Comparison of ENCODE assay signal across 12 mouse cellular contexts in the genomic region with DNA sequence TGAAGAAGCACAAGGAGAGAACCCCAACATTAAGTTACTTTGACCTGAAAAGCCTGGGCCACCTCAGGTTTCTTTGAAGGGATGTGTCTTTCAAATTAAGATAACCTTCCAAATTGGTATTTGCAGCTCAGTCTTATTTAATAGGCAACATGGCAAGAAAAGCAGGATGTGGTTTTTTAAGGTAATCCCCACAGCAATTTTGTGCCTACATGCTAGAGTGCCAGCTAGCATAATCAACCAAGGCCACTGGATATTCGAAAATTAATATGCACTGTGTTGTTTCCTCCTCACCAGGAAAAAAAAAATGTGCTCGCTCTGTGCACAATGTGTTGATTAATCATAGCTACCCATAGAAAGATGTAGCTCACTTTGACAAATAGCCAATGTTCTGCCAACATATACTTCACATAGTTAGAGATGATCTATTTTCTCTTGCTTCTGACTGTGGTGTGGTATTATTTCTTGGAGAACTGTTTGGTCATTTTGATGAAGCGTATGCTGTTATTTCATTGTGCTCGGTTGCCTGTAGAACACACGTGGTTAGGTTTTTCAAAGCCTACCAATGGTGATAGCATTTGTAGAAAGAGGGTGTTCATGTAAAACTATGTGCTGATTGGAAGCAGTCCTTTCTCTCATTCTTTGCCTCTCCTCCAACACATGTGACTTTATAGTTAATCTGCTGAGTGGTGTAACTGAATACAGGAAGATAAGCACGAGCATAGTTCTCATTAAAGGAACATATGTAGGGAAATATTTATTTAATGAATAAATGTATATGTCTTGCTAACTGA.
DNase-seq lines count a peak whose midpoint lies in the region; ATAC-seq and TF ChIP-seq lines count a peak whose summit lies in the region.
"Had no signal": no experiment of that assay in that cellular context is flagged by ENCODE, and none has a peak within 500 bp of the region (broad histone marks: within the 10 kb centered on the region; RNA-seq: fewer than 3 reads in every experiment).

No protein-coding gene starts in this region.

- H3K27ac ChIP-seq in heart, embryonic 13.5 days (replicated peaks) = peak overlapping the region; percentile 94
- no peak overlapping the region; the same call in 1 of the 2 replicates for H3K27ac ChIP-seq in forebrain, embryonic 15.5 days (replicated peaks)
- H3K27ac ChIP-seq in midbrain, embryonic 13.5 days = no peak overlapping the region
- no peak overlapping the region for H3K27ac ChIP-seq in thymus, adult 2 months (ENCODE audit: control insufficient read depth, insufficient read depth, low read length)
- H3K27ac ChIP-seq: liver, embryonic 13.5 days had no signal

- no peaks in the 10 kb centered on the region for H3K27me3 ChIP-seq in heart, embryonic 13.5 days (replicated peaks)
- no peaks in the 10 kb centered on the region for H3K27me3 ChIP-seq in forebrain, embryonic 15.5 days
- H3K27me3 ChIP-seq in midbrain, embryonic 13.5 days = no peaks in the 10 kb centered on the region
- H3K27me3 ChIP-seq in thymus, adult 2 months (ENCODE audit: control insufficient read depth, insufficient read depth, low read length) = no peaks in the 10 kb centered on the region
- H3K27me3 ChIP-seq: liver, embryonic 13.5 days; Patski; stomach, embryonic 15.5 days had no signal

- intact Hi-C loops in heart, postnatal 14 days (cut with DNase I) = no loop called here

- 33% methylated on average over 6 of the region's 6 CpGs for WGBS in heart, embryonic 13.5 days
- 66% methylated on average over 6 of the region's 6 CpGs for WGBS in forebrain, embryonic 15.5 days
- 64% methylated on average over 6 of the region's 6 CpGs for WGBS in midbrain, embryonic 13.5 days
- 75% methylated on average over 6 of the region's 6 CpGs for WGBS in thymus, adult 2 months

- H3K36me3 ChIP-seq in heart, embryonic 13.5 days = no peaks in the 10 kb centered on the region
- H3K36me3 ChIP-seq in forebrain, embryonic 15.5 days = no peaks in the 10 kb centered on the region
- no peaks in the 10 kb centered on the region for H3K36me3 ChIP-seq in midbrain, embryonic 13.5 days
- no peaks in the 10 kb centered on the region for H3K36me3 ChIP-seq in thymus, adult 2 months (ENCODE audit: control insufficient read depth, insufficient read depth, low read length)
- H3K36me3 ChIP-seq: liver, embryonic 13.5 days; stomach, embryonic 15.5 days had no signal

- H3K4me3 ChIP-seq in heart, embryonic 13.5 days = peak overlapping the region; percentile 63
- peak overlapping the region; percentile 43 for H3K4me3 ChIP-seq in forebrain, embryonic 15.5 days
- peak overlapping the region; percentile 44 for H3K4me3 ChIP-seq in midbrain, embryonic 13.5 days (replicated peaks)
- no peak overlapping the region for H3K4me3 ChIP-seq in thymus, adult 2 months (ENCODE audit: control insufficient read depth, insufficient read depth, low read length)
- H3K4me3 ChIP-seq: liver, embryonic 13.5 days; stomach, embryonic 15.5 days had no signal

- peaks cover 38% of the 10 kb centered on the region for H3K4me1 ChIP-seq in heart, embryonic 13.5 days
- peaks cover 21% of the 10 kb centered on the region for H3K4me1 ChIP-seq in forebrain, embryonic 15.5 days
- peaks cover 27% of the 10 kb centered on the region for H3K4me1 ChIP-seq in midbrain, embryonic 13.5 days (replicated peaks)
- H3K4me1 ChIP-seq in thymus, adult 2 months (replicated peaks; ENCODE audit: control insufficient read depth, insufficient read depth, low read length) = no peaks in the 10 kb centered on the region
- H3K4me1 ChIP-seq: liver, embryonic 13.5 days had no signal

- no peak for ATAC-seq in heart, embryonic 13.5 days (ENCODE audit: extremely low read depth, insufficient number of reproducible peaks, low FRiP score, low TSS enrichment)
- ATAC-seq in activated CD4-positive, CD25-positive, alpha-beta regulatory T cell, adult 4 months = peak; percentile 61
- ATAC-seq in forebrain, embryonic 15.5 days (replicated peaks) = no peak
- ATAC-seq in midbrain, embryonic 13.5 days = no peak
- ATAC-seq: Patski had no signal

- TF ChIP-seq CTCF in thymus, adult 2 months (IDR thresholded peaks at IDR 0.05; ENCODE audit: borderline replicate concordance, control insufficient read depth, extremely low read depth, insufficient read depth, low read length, poor library complexity) = no peak

- TF ChIP-seq POLR2A in thymus, adult 2 months (IDR thresholded peaks at IDR 0.05; ENCODE audit: control insufficient read depth, extremely low read depth, insufficient read depth, low read length, poor library complexity) = no peak

- no peak for DNase-seq in heart, postnatal 14 days
- no peak for DNase-seq in cerebellum, adult 18-20 months
- no peak for DNase-seq in thymus, adult 2 months
- DNase-seq in embryo, embryonic 10 days (ENCODE audit: low spot score) = no peak
- DNase-seq: kidney, adult 11 months; liver, embryonic 13.5 days had no signal

- no peaks in the 10 kb centered on the region for H3K9me3 ChIP-seq in heart, embryonic 13.5 days
- no peaks in the 10 kb centered on the region for H3K9me3 ChIP-seq in forebrain, embryonic 15.5 days
- no peaks in the 10 kb centered on the region for H3K9me3 ChIP-seq in midbrain, embryonic 13.5 days
- H3K9me3 ChIP-seq: liver, embryonic 13.5 days; stomach, embryonic 15.5 days had no signal

- peak overlapping the region; percentile 85 for H3K9ac ChIP-seq in heart, embryonic 13.5 days
- no peak overlapping the region for H3K9ac ChIP-seq in forebrain, embryonic 15.5 days (replicated peaks)
- peak overlapping the region; percentile 28; the same call in 1 of the 2 replicates for H3K9ac ChIP-seq in midbrain, embryonic 13.5 days (replicated peaks)
- H3K9ac ChIP-seq: liver, embryonic 13.5 days; stomach, embryonic 15.5 days had no signal

- H3K4me2 ChIP-seq in heart, embryonic 13.5 days = peak overlapping the region; percentile 73
- H3K4me2 ChIP-seq in forebrain, embryonic 15.5 days (replicated peaks) = peak overlapping the region; percentile 58
- H3K4me2 ChIP-seq in midbrain, embryonic 13.5 days (replicated peaks) = peak overlapping the region; percentile 50
- H3K4me2 ChIP-seq: liver, embryonic 13.5 days had no signal
